Mouse (Mus musculus) stomach, postnatal 0 days (tissue): ENCODE measurements around the gene St3gal6. TPM values are rescaled to one million over a fixed set of nuclear protein-coding genes. Genes with fewer than 3 reads are reported as not detected.

Experiments
- ATAC-seq: fragments of 200-750 bp; cut with Nextera tagmentation; 2 replicates; pipeline ENCODE4 v1.8.0; 2017; ENCODE audit not compliant: low FRiP score, low TSS enrichment
- DNase-seq: peaks from one replicate; pipeline ENCODE4 v3.0.0-alpha.2; 2016; ENCODE audit warnings: low spot score
- H3K27ac ChIP-seq: fragments of 300-500 bp; sonication (generic); replicated peaks from 2 replicates; pipeline ENCODE4 v1.5.1; 2014; ENCODE audit warnings: mild to moderate bottlenecking, control low read depth
- H3K27me3 ChIP-seq: fragments of 300-500 bp; sonication (generic); 2 replicates; pipeline ENCODE4 v1.6.1; 2014; ENCODE audit warnings: low read length; ENCODE audit not compliant: control insufficient read depth, insufficient read depth
- H3K36me3 ChIP-seq: fragments of 300-500 bp; sonication (generic); 2 replicates; pipeline ENCODE4 v1.6.1; 2014; ENCODE audit warnings: low read length, mixed read lengths; ENCODE audit not compliant: control insufficient read depth, insufficient read depth
- H3K4me1 ChIP-seq: fragments of 300-500 bp; sonication (generic); replicated peaks from 2 replicates; pipeline ENCODE4 v1.6.1; 2014; ENCODE audit warnings: antibody characterized with exemption; ENCODE audit not compliant: control insufficient read depth, insufficient read depth
- H3K4me2 ChIP-seq: fragments of 300-500 bp; sonication (generic); replicated peaks from 2 replicates; pipeline ENCODE4 v1.6.1; 2014; ENCODE audit warnings: low read depth, mild to moderate bottlenecking, control low read depth, moderate library complexity
- H3K4me3 ChIP-seq: fragments of 300-500 bp; sonication (generic); 2 replicates; pipeline ENCODE4 v1.5.1; 2014; ENCODE audit warnings: low read depth, low read length, control low read depth
- H3K9ac ChIP-seq: fragments of 300-500 bp; sonication (generic); 2 replicates; pipeline ENCODE4 v1.6.1; 2014; ENCODE audit warnings: mild to moderate bottlenecking, low read length, control low read depth, mixed read lengths
- H3K9me3 ChIP-seq: fragments of 300-500 bp; sonication (generic); 2 replicates; pipeline ENCODE4 v1.6.1; 2016; ENCODE audit warnings: low read length; ENCODE audit not compliant: control insufficient read depth
- CTCF ChIP-seq: IDR thresholded peaks from 2 replicates; pipeline ENCODE4 v1.5.1; 2016; ENCODE audit warnings: antibody characterized with exemption, low read depth, mild to moderate bottlenecking, moderate library complexity
- EP300 ChIP-seq: optimal IDR thresholded peaks from 2 replicates; pipeline ENCODE3; 2016; ENCODE audit warnings: antibody characterized with exemption
- WGBS: fragments of 180-500 bp; shearing (Covaris S2); extraction: QIAGEN DNeasy Blood & Tissue Kit; methylation state at CpG from one replicate; pipeline ENCODE4 v1.1.7; 2014; 5-methylcytosine and 5-hydroxymethylcytosine counted together
- polyA plus RNA-seq: library from polyadenylated mRNA; unstranded; fragments of >200 nt; fragmentation: Nextera tagmentation; extraction: Ambion mirVana; gene quantifications from 2 replicates; pipeline ENCODE4 v1.2.1, GENCODE M21; 2015

St3gal6 gene
- polyA plus RNA-seq, 1 experiment from 2014 or later = 8.0 TPM

GRCm38 (mm10) chr16:58451647-58452046, 72.4 kb downstream of the St3gal6 start:
- Histone ChIP-seq H3K4me2 (no peak overlapping the region), H3K9me3 (no peaks in the 10 kb centered on the region), H3K9ac (no peak overlapping the region), H3K36me3 (0 out of 2 replicates have a peak, but pooled peaks cover 3% of the 10 kb centered on the region), H3K27ac (no peak overlapping the region), H3K4me3 (no peak overlapping the region), H3K27me3 (no peaks in the 10 kb centered on the region), H3K4me1 (no peaks in the 10 kb centered on the region)
- ATAC-seq (no peak), DNase-seq (no peak)
- WGBS = 94% methylated on average over 5 of the region's 5 CpGs
- no peak for TF ChIP-seq EP300
- TF ChIP-seq CTCF = peak; percentile 35

- no peak for ATAC-seq
- Histone ChIP-seq H3K27ac (no peak overlapping the region), H3K4me3 (no peak overlapping the region), H3K27me3 (no peaks in the 10 kb centered on the region), H3K4me1 (no peaks in the 10 kb centered on the region), H3K4me2 (no peak overlapping the region), H3K9me3 (no peaks in the 10 kb centered on the region), H3K36me3 (0 out of 2 replicates have a peak, but pooled peaks cover 3% of the 10 kb centered on the region), H3K9ac (no peak overlapping the region)
- DNase-seq = no peak
- WGBS = 79% methylated on average over 6 of the region's 6 CpGs
- TF ChIP-seq EP300 (no peak), CTCF (peak; percentile 18; the same call in 1 of the 2 replicates)
Measured at GRCm38 (mm10) chr16:58450648-58451047, 73.4 kb downstream of the St3gal6 start.

GRCm38 (mm10) chr16:58449073-58449472, 75.0 kb downstream of the St3gal6 start:
- Histone ChIP-seq H3K4me3 (no peak overlapping the region), H3K4me1 (no peaks in the 10 kb centered on the region), H3K36me3 (0 out of 2 replicates have a peak, but pooled peaks cover 3% of the 10 kb centered on the region), H3K9ac (no peak overlapping the region), H3K9me3 (no peaks in the 10 kb centered on the region), H3K4me2 (no peak overlapping the region), H3K27me3 (no peaks in the 10 kb centered on the region), H3K27ac (no peak overlapping the region)
- WGBS = 91% methylated on average over 4 of the region's 4 CpGs
- TF ChIP-seq EP300 (no peak), CTCF (no peak)
- ATAC-seq = no peak
- DNase-seq = no peak

GRCm38 (mm10) chr16:58446281-58447259, 77.5 kb downstream of the St3gal6 start:
- no peak overlapping the region for H3K9ac ChIP-seq
- H3K4me2 ChIP-seq = no peak overlapping the region
- H3K9me3 ChIP-seq = no peaks in the 10 kb centered on the region
- ATAC-seq (peak; percentile 91), DNase-seq (peak; percentile 47)
- 49% methylated on average over 4 of the region's 4 CpGs for whole genome bisulfite sequencing
- H3K4me1 ChIP-seq = no peaks in the 10 kb centered on the region
- no peaks in the 10 kb centered on the region for H3K36me3 ChIP-seq
- H3K27me3 ChIP-seq = no peaks in the 10 kb centered on the region
- H3K4me3 ChIP-seq = no peak overlapping the region
- H3K27ac ChIP-seq = no peak overlapping the region
- TF ChIP-seq CTCF = peak; percentile 40
- no peak for TF ChIP-seq EP300

DNA sequence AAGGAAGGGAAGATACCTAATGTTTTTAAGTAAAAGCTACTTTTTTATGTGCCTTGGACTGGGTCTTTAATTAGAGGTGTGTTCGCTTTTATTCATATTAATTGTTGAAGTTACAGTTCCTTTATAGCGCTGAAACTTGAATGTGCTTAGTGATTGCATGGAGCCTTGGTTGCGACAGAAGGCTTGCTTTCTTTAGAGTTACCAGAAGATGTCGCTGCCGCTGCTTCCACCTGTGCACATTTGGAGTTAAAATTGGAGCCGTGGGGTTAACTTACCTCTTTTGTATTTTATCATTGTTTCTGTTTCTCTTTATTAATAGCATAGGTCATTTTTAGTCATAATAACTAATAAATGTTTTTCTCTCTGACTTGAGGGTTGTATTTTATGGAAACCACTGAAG, 79.3 kb downstream of the St3gal6 start:
- ATAC-seq (no peak), DNase-seq (no peak)
- Histone ChIP-seq H3K27ac (no peak overlapping the region), H3K36me3 (no peaks in the 10 kb centered on the region), H3K4me3 (no peak overlapping the region), H3K9ac (no peak overlapping the region), H3K9me3 (no peaks in the 10 kb centered on the region), H3K4me2 (no peak overlapping the region), H3K4me1 (no peaks in the 10 kb centered on the region), H3K27me3 (no peaks in the 10 kb centered on the region)
- 63% methylated on average over 6 of the region's 6 CpGs for WGBS
- no peak for TF ChIP-seq EP300
- peak; percentile 65 for TF ChIP-seq CTCF

DNA sequence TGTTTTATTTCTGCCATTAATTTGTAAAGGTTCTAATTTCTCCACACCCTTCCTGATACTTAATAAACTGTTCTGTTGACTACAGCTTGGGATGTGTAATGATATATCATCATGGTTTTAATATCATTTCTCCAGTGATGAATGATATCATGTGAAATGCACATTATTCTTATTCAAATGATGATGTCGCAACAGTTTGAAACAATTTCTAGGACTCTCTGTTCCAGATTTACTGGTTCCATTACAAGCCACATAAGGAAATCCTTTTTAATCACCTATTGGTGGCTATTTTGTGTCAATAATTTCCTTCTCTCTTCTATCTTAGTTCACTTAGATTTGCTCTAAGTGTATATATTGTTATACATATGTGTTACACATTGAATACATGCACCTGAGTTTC, 91.7 kb downstream of the St3gal6 start:
- Histone ChIP-seq H3K4me3 (no peak overlapping the region), H3K9me3 (no peaks in the 10 kb centered on the region), H3K36me3 (no peaks in the 10 kb centered on the region), H3K9ac (no peak overlapping the region), H3K27ac (no peak overlapping the region), H3K4me2 (no peak overlapping the region), H3K27me3 (no peaks in the 10 kb centered on the region), H3K4me1 (no peaks in the 10 kb centered on the region)
- no peak for DNase-seq
- no peak for TF ChIP-seq EP300
- TF ChIP-seq CTCF = no peak
- no peak for ATAC-seq
- WGBS = 80% methylated on average over 1 of the region's 1 CpGs
